Mouse (Mus musculus) MEL (cell line): ENCODE measurements around the gene Slc35b1. TPM values are rescaled to one million over a fixed set of nuclear protein-coding genes. Genes with fewer than 3 reads are reported as not detected.

ENCODE experiments used
- DNase-seq: peaks from one replicate; pipeline ENCODE4 v3.0.0; 2011; ENCODE audit warnings: low read depth, low spot score
- H3K27ac ChIP-seq: 2 replicates; pipeline ENCODE4 v1.5.1; 2012; ENCODE audit warnings: low read depth, mild to moderate bottlenecking, control low read depth, low read length, moderate library complexity; ENCODE audit not compliant: control insufficient read depth
- H3K27me3 ChIP-seq, 2 experiments: fragments of 150-350 bp in 1 of 2; sonication (generic) in 1 of 2; 2 replicates each; pipeline ENCODE4 v1.6.1; 2012; ENCODE audit warnings: low read length in 2 of 2, mild to moderate bottlenecking in 2 of 2, improper control_type of control experiment in 1 of 2, moderate library complexity in 1 of 2; ENCODE audit not compliant: insufficient read depth in 2 of 2, control insufficient read depth in 1 of 2
- H3K36me3 ChIP-seq, 2 experiments: 2 replicates each; pipeline ENCODE4 v1.6.1; 2012 to 2014; ENCODE audit warnings: low read length in 2 of 2, improper control_type of control experiment in 1 of 2, inconsistent platforms in 1 of 2, mild to moderate bottlenecking in 1 of 2; ENCODE audit not compliant: insufficient read depth in 2 of 2, control insufficient read depth in 1 of 2
- H3K4me1 ChIP-seq, 2 experiments: fragments of 150-350 bp in 1 of 2; sonication (generic) in 1 of 2; 2 replicates each; pipeline ENCODE4 v1.6.1; 2012; ENCODE audit warnings: low read length in 2 of 2, improper control_type of control experiment in 1 of 2, mild to moderate bottlenecking in 1 of 2; ENCODE audit not compliant: insufficient read depth in 2 of 2, control insufficient read depth in 1 of 2
- H3K4me3 ChIP-seq, 2 experiments: fragments of 150-350 bp in 1 of 2; sonication (generic) in 1 of 2; 2 replicates each; pipeline ENCODE4 v1.5.1; 2012; ENCODE audit warnings: low read depth in 2 of 2, low read length in 2 of 2, mild to moderate bottlenecking in 2 of 2, moderate library complexity in 2 of 2, control low read depth in 1 of 2, improper control_type of control experiment in 1 of 2; ENCODE audit not compliant: control insufficient read depth in 1 of 2, insufficient read depth in 1 of 2
- H3K79me2 ChIP-seq: 2 replicates; pipeline ENCODE4 v1.6.1; 2012; ENCODE audit warnings: mild to moderate bottlenecking, low read length, moderate library complexity; ENCODE audit not compliant: control insufficient read depth, poor library complexity, insufficient read depth
- H3K9ac ChIP-seq: 2 replicates; pipeline ENCODE4 v1.6.1; 2012; ENCODE audit warnings: low read depth, mild to moderate bottlenecking, control low read depth, low read length, moderate library complexity; ENCODE audit not compliant: control insufficient read depth, poor library complexity, severe bottlenecking
- H3K9me3 ChIP-seq: fragments of 150-350 bp; sonication (generic); replicated peaks from 2 replicates; pipeline ENCODE4 v1.6.1; 2012; ENCODE audit warnings: mild to moderate bottlenecking, low read length, improper control_type of control experiment, moderate library complexity; ENCODE audit not compliant: insufficient read depth
- BHLHE40 ChIP-seq: IDR thresholded peaks from 2 replicates; pipeline ENCODE4 v1.6.1; 2012; ENCODE audit warnings: low read depth, mild to moderate bottlenecking, inconsistent platforms, low read length, improper control_type of control experiment, borderline replicate concordance
- CHD1 ChIP-seq: IDR thresholded peaks from 2 replicates; pipeline ENCODE4 v1.6.1; 2012; ENCODE audit warnings: low read depth, mild to moderate bottlenecking, inconsistent platforms, low read length, improper control_type of control experiment
- CTCF ChIP-seq, 3 experiments: IDR thresholded peaks in 2 of 3; conservative IDR thresholded peaks in 1 of 3; 2 replicates each; pipeline ENCODE4 v1.5.1; 2011 to 2012; ENCODE audit warnings: low read length in 3 of 3, low read depth in 2 of 3, mild to moderate bottlenecking in 2 of 3, improper control_type of control experiment in 1 of 3, inconsistent platforms in 1 of 3, mixed read lengths in 1 of 3, moderate library complexity in 1 of 3; ENCODE audit not compliant: control insufficient read depth in 1 of 3, insufficient read depth in 1 of 3, poor library complexity in 1 of 3, severe bottlenecking in 1 of 3
- E2F4 ChIP-seq: IDR thresholded peaks from 2 replicates; pipeline ENCODE4 v1.6.1; 2011; ENCODE audit warnings: low read depth, low read length, improper control_type of control experiment, borderline replicate concordance
- ELF1 ChIP-seq: IDR thresholded peaks from 2 replicates; pipeline ENCODE4 v1.6.1; 2014; ENCODE audit warnings: low read depth, mild to moderate bottlenecking, inconsistent platforms, low read length, improper control_type of control experiment, moderate library complexity
- EP300 ChIP-seq, 2 experiments: IDR thresholded peaks; 2 replicates each; pipeline ENCODE4 v1.6.1; 2011; ENCODE audit warnings: improper control_type of control experiment in 2 of 2, low read length in 2 of 2, low read depth in 1 of 2, mild to moderate bottlenecking in 1 of 2
- ETS1 ChIP-seq: IDR thresholded peaks from 2 replicates; pipeline ENCODE4 v1.6.1; 2012; ENCODE audit warnings: low read depth, mild to moderate bottlenecking, inconsistent platforms, low read length, improper control_type of control experiment, moderate library complexity
- GABPA ChIP-seq: IDR thresholded peaks from 2 replicates; pipeline ENCODE4 v1.6.1; 2012; ENCODE audit warnings: low read depth, mild to moderate bottlenecking, inconsistent platforms, low read length, improper control_type of control experiment, moderate library complexity
- GATA1 ChIP-seq: IDR thresholded peaks from 2 replicates; pipeline ENCODE4 v1.6.1; 2011; ENCODE audit warnings: low read depth, low read length, improper control_type of control experiment
- HCFC1 ChIP-seq: IDR thresholded peaks from 2 replicates; pipeline ENCODE4 v1.6.1; 2012; ENCODE audit warnings: low read depth, mild to moderate bottlenecking, inconsistent platforms, low read length, improper control_type of control experiment, moderate library complexity
- KAT2A ChIP-seq: conservative IDR thresholded peaks from 2 replicates; pipeline ENCODE4 v1.6.1; 2012; ENCODE audit warnings: low read depth, low read length, improper control_type of control experiment, inconsistent platforms
- MAFK ChIP-seq: IDR thresholded peaks from 2 replicates; pipeline ENCODE4 v1.6.1; 2011; ENCODE audit warnings: low read depth, mild to moderate bottlenecking, low read length, improper control_type of control experiment, borderline replicate concordance
- MAX ChIP-seq: IDR thresholded peaks from 2 replicates; pipeline ENCODE4 v1.6.1; 2011; ENCODE audit warnings: low read length, improper control_type of control experiment
- MAZ ChIP-seq: IDR thresholded peaks from 2 replicates; pipeline ENCODE4 v1.6.1; 2012; ENCODE audit warnings: low read depth, mild to moderate bottlenecking, inconsistent platforms, low read length, improper control_type of control experiment
- MEF2A ChIP-seq: IDR thresholded peaks from 2 replicates; pipeline ENCODE4 v1.6.1; 2014; ENCODE audit warnings: low read depth, mild to moderate bottlenecking, inconsistent platforms, low read length, improper control_type of control experiment; ENCODE audit not compliant: poor library complexity, insufficient replicate concordance, severe bottlenecking; ENCODE audit errors: extremely low read depth
- MXI1 ChIP-seq: IDR thresholded peaks from 2 replicates; pipeline ENCODE4 v1.6.1; 2011; ENCODE audit warnings: mild to moderate bottlenecking, low read depth, low read length, improper control_type of control experiment
- MYB ChIP-seq: IDR thresholded peaks from 2 replicates; pipeline ENCODE4 v1.6.1; 2011; ENCODE audit warnings: mild to moderate bottlenecking, low read depth, low read length, improper control_type of control experiment
- MYC ChIP-seq: IDR thresholded peaks from 2 replicates; pipeline ENCODE4 v1.6.1; 2011; ENCODE audit warnings: low read depth, mild to moderate bottlenecking, low read length, improper control_type of control experiment, moderate library complexity
- NELFE ChIP-seq: IDR thresholded peaks from 2 replicates; pipeline ENCODE4 v1.6.1; 2011; ENCODE audit warnings: low read depth, low read length, improper control_type of control experiment
- NRF1 ChIP-seq: IDR thresholded peaks from 2 replicates; pipeline ENCODE4 v1.6.1; 2014; ENCODE audit warnings: low read depth, mild to moderate bottlenecking, inconsistent platforms, low read length, improper control_type of control experiment, moderate library complexity; ENCODE audit not compliant: poor library complexity, insufficient read depth, severe bottlenecking
- POLR2A ChIP-seq, 2 experiments: IDR thresholded peaks; 2 replicates each; pipeline ENCODE4 v1.6.1; 2011 to 2012; ENCODE audit warnings: low read length in 2 of 2, mild to moderate bottlenecking in 2 of 2, control low read depth in 1 of 2, improper control_type of control experiment in 1 of 2, low read depth in 1 of 2, moderate library complexity in 1 of 2; ENCODE audit not compliant: control insufficient read depth in 1 of 2, insufficient read depth in 1 of 2, poor library complexity in 1 of 2
- POLR2AphosphoS2 ChIP-seq: IDR thresholded peaks from 2 replicates; pipeline ENCODE4 v1.6.1; 2011; ENCODE audit warnings: low read length, improper control_type of control experiment
- POLR2AphosphoS5 ChIP-seq: IDR thresholded peaks from 2 replicates; pipeline ENCODE4 v1.6.1; 2012; ENCODE audit warnings: low read depth, borderline replicate concordance, mild to moderate bottlenecking, inconsistent platforms, low read length, moderate library complexity, mixed read lengths
- RAD21 ChIP-seq: IDR thresholded peaks from 2 replicates; pipeline ENCODE4 v1.6.1; 2011; ENCODE audit warnings: mild to moderate bottlenecking, low read depth, low read length, improper control_type of control experiment
- RCOR1 ChIP-seq: IDR thresholded peaks from 2 replicates; pipeline ENCODE4 v1.6.1; 2012; ENCODE audit warnings: low read depth, mild to moderate bottlenecking, inconsistent platforms, low read length, improper control_type of control experiment
- SIN3A ChIP-seq: IDR thresholded peaks from 2 replicates; pipeline ENCODE4 v1.6.1; 2012; ENCODE audit warnings: low read length, improper control_type of control experiment, inconsistent platforms
- SMC3 ChIP-seq: IDR thresholded peaks from 2 replicates; pipeline ENCODE4 v1.6.1; 2011; ENCODE audit warnings: low read depth, low read length, improper control_type of control experiment
- TAL1 ChIP-seq: IDR thresholded peaks from 2 replicates; pipeline ENCODE4 v1.6.1; 2012; ENCODE audit warnings: mild to moderate bottlenecking, inconsistent platforms, low read length, moderate library complexity, mixed read lengths
- TCF12 ChIP-seq: IDR thresholded peaks from 2 replicates; pipeline ENCODE4 v1.6.1; 2014; ENCODE audit warnings: low read depth, mild to moderate bottlenecking, inconsistent platforms, low read length, improper control_type of control experiment, moderate library complexity
- UBTF ChIP-seq: IDR thresholded peaks from 2 replicates; pipeline ENCODE4 v1.6.1; 2012; ENCODE audit warnings: low read depth, mild to moderate bottlenecking, inconsistent platforms, low read length, improper control_type of control experiment, moderate library complexity, borderline replicate concordance; ENCODE audit not compliant: insufficient read depth
- USF1 ChIP-seq: IDR thresholded peaks from 2 replicates; pipeline ENCODE4 v1.6.1; 2014; ENCODE audit warnings: low read depth, mild to moderate bottlenecking, inconsistent platforms, low read length, improper control_type of control experiment, moderate library complexity
- USF2 ChIP-seq, 2 experiments: IDR thresholded peaks; 2 replicates each; pipeline ENCODE4 v1.6.1; 2011 to 2012; ENCODE audit warnings: improper control_type of control experiment in 2 of 2, low read length in 2 of 2, borderline replicate concordance in 1 of 2, inconsistent platforms in 1 of 2, low read depth in 1 of 2, mild to moderate bottlenecking in 1 of 2; ENCODE audit not compliant: insufficient read depth in 1 of 2
- ZC3H11A ChIP-seq: IDR thresholded peaks from 2 replicates; pipeline ENCODE4 v1.6.1; 2012; ENCODE audit warnings: low read depth, mild to moderate bottlenecking, inconsistent platforms, low read length, improper control_type of control experiment
- ZKSCAN1 ChIP-seq: IDR thresholded peaks from 2 replicates; pipeline ENCODE4 v1.6.1; 2012; ENCODE audit warnings: low read depth, mild to moderate bottlenecking, inconsistent platforms, low read length, improper control_type of control experiment, moderate library complexity
- ZMIZ1 ChIP-seq: IDR thresholded peaks from 2 replicates; pipeline ENCODE4 v1.6.1; 2012; ENCODE audit warnings: low read depth, mild to moderate bottlenecking, inconsistent platforms, low read length, improper control_type of control experiment, moderate library complexity
- ZNF384 ChIP-seq: IDR thresholded peaks from 2 replicates; pipeline ENCODE4 v1.6.1; 2012; ENCODE audit warnings: low read depth, mild to moderate bottlenecking, inconsistent platforms, low read length, improper control_type of control experiment
- polyA plus RNA-seq, 2 experiments: library from polyadenylated mRNA; stranded (reverse) in 1 of 2; unstranded in 1 of 2; fragments of >175 nt in 1 of 2; fragments of >200 nt in 1 of 2; gene quantifications; 2 replicates each; pipeline versions ENCODE4 v1.2.1 to v1.2.4; 2012; ENCODE audit warnings: low replicate concordance in 2 of 2, low read depth in 1 of 2; ENCODE audit not compliant: insufficient read length in 2 of 2, insufficient read depth in 1 of 2, missing spikeins in 1 of 2
- total RNA-seq: library from RNA; depleted of rRNA; stranded (reverse); fragments of 300-350 nt; gene quantifications from 2 replicates; pipeline ENCODE4 v1.2.3, GENCODE M21; 2012

Gene Slc35b1
- total and polyA plus RNA-seq, 3 experiments = 59.1 to 82.4 TPM; not detected in 1

GRCm38 (mm10) chr11:95339471-95340021 is 44.9 kb upstream of the Slc35b1 start:
- Histone ChIP-seq H3K27ac (peak overlapping the region; percentile 92), H3K4me3 (peak overlapping the region; percentile 48 to 88), H3K9ac (peak overlapping the region; percentile 86), H3K4me1 (peaks cover 34 to 51% of the 10 kb centered on the region in 2 experiments), H3K36me3 (peaks cover 24 to 61% of the 10 kb centered on the region in 2 experiments), H3K9me3 (no peaks in the 10 kb centered on the region), H3K79me2 (peaks cover 59% of the 10 kb centered on the region), H3K27me3 (no peaks in the 10 kb centered on the region)
- DNase-seq = peak; percentile 96
- TF ChIP-seq KAT2A = no peak
- no peak for TF ChIP-seq ZKSCAN1
- peak; percentile 84 for TF ChIP-seq RCOR1
- no peak; the same call in 1 of the 2 replicates for TF ChIP-seq POLR2AphosphoS2
- TF ChIP-seq UBTF = 0 out of 2 replicates have a peak, but pooled peaks have one; percentile 75
- peak; percentile 83 for TF ChIP-seq MXI1
- TF ChIP-seq ZC3H11A = no peak
- TF ChIP-seq MAZ = 0 out of 2 replicates have a peak, but pooled peaks have one; percentile 51
- TF ChIP-seq RAD21 = no peak
- 0 out of 2 replicates have a peak, but pooled peaks have one; percentile 1 for TF ChIP-seq USF1
- no peak for TF ChIP-seq USF2 (IDR thresholded peaks at IDR 0.05; ENCODE audit: borderline replicate concordance in 1 of 2, insufficient read depth in 1 of 2, low read depth in 1 of 2, low read length in 2 of 2)
- peak; percentile 98 for TF ChIP-seq TAL1
- TF ChIP-seq ZMIZ1 = no peak
- peak; percentile 97 for TF ChIP-seq SIN3A
- 0 out of 2 replicates have a peak, but pooled peaks have one; percentile 26 for TF ChIP-seq HCFC1
- peak; percentile 57; the same call in 1 of the 2 replicates for TF ChIP-seq MYC
- TF ChIP-seq GABPA = no peak
- TF ChIP-seq ETS1 = peak; percentile 99
- no peak for TF ChIP-seq ELF1
- peak in 1 of 2 experiments; percentile 28; a peak in 1 of 4 replicates for TF ChIP-seq POLR2A (IDR thresholded peaks at IDR 0.05; ENCODE audit: control insufficient read depth in 1 of 2, insufficient read depth in 1 of 2, low read depth in 1 of 2, low read length in 2 of 2, poor library complexity in 1 of 2)
- peak; percentile 66; the same call in 1 of the 2 replicates for TF ChIP-seq MYB
- no peak for TF ChIP-seq E2F4
- TF ChIP-seq SMC3 = no peak
- no peak for TF ChIP-seq CHD1
- no peak; the same call in 1 of the 2 replicates for TF ChIP-seq NELFE
- no peak for TF ChIP-seq MEF2A
- TF ChIP-seq EP300 (IDR thresholded peaks at IDR 0.05; ENCODE audit: low read depth in 1 of 2, low read length in 2 of 2) = peak; percentile 95 to 97
- TF ChIP-seq MAX = peak; percentile 47; the same call in 1 of the 2 replicates
- 0 out of 2 replicates have a peak, but pooled peaks have one; percentile 19 for TF ChIP-seq NRF1
- peak; percentile 95 for TF ChIP-seq BHLHE40
- no peak for TF ChIP-seq MAFK
- TF ChIP-seq TCF12 = peak; percentile 99
- no peak for TF ChIP-seq POLR2AphosphoS5
- no peak for TF ChIP-seq CTCF (IDR thresholded peaks at IDR 0.05 in 2 of 3, conservative IDR thresholded peaks at IDR 0.05 in 1 of 3; ENCODE audit: control insufficient read depth in 1 of 3, insufficient read depth in 1 of 3, low read depth in 2 of 3, low read length in 3 of 3, poor library complexity in 1 of 3, severe bottlenecking in 1 of 3)
- TF ChIP-seq GATA1 = peak; percentile 99
- peak; percentile 98 for TF ChIP-seq ZNF384
